Comparison of ENCODE assay signal across 26 mouse cellular contexts in genomic region chr5:29665391-29665790, GRCm38 (mm10).
"Had no signal": no experiment of that assay in that cellular context is flagged by ENCODE, and none has a peak within 500 bp of the region (broad histone marks: within the 10 kb centered on the region; RNA-seq: fewer than 3 reads in every experiment).

No protein-coding gene starts in this region.

- H3K4me2 ChIP-seq: embryonic facial prominence, embryonic 12.5 days; embryonic facial prominence, embryonic 13.5 days; embryonic facial prominence, embryonic 15.5 days; forebrain, embryonic 12.5 days; forebrain, embryonic 13.5 days; forebrain, embryonic 15.5 days had no signal

- H3K9me3 ChIP-seq: embryonic facial prominence, embryonic 10.5 days; embryonic facial prominence, embryonic 12.5 days; embryonic facial prominence, embryonic 13.5 days; embryonic facial prominence, embryonic 15.5 days; forebrain, embryonic 10.5 days; forebrain, embryonic 12.5 days; forebrain, embryonic 13.5 days; forebrain, embryonic 15.5 days had no signal

- H3K4me3 ChIP-seq: embryonic facial prominence, embryonic 10.5 days; embryonic facial prominence, embryonic 12.5 days; embryonic facial prominence, embryonic 13.5 days; embryonic facial prominence, embryonic 15.5 days; erythroblast, embryonic 14.5 days; forebrain, embryonic 10.5 days; forebrain, embryonic 12.5 days; forebrain, embryonic 13.5 days; forebrain, embryonic 15.5 days; gastrocnemius, adult 2 months; heart, adult 2 months had no signal

- H3K27me3 ChIP-seq: embryonic facial prominence, embryonic 12.5 days; embryonic facial prominence, embryonic 13.5 days; embryonic facial prominence, embryonic 15.5 days; forebrain, embryonic 12.5 days; forebrain, embryonic 13.5 days; forebrain, embryonic 15.5 days had no signal

- H3K9ac ChIP-seq: embryonic facial prominence, embryonic 12.5 days; embryonic facial prominence, embryonic 13.5 days; embryonic facial prominence, embryonic 15.5 days; forebrain, embryonic 12.5 days; forebrain, embryonic 13.5 days; forebrain, embryonic 15.5 days; forebrain, postnatal 0 days had no signal

- ATAC-seq: forebrain, embryonic 13.5 days; forebrain, embryonic 14.5 days; forebrain, embryonic 15.5 days; forebrain, embryonic 16.5 days; forebrain, postnatal 0 days had no signal

- DNase-seq: cerebellum, adult 8-10 months; cerebellum, adult 9-10 months; cerebellum, adult 9-11 months; cerebellum, postnatal 10 days; cerebellum, postnatal 14 days; cerebellum, postnatal 25 days; embryo, embryonic 11 days; forebrain, postnatal 0 days; gastrocnemius, adult 2 months; gastrocnemius, postnatal 10 days; gastrocnemius, postnatal 14 days; gastrocnemius, postnatal 25 days; gastrocnemius, postnatal 36 days; heart, adult 18-20 months; heart, adult 2 months had no signal

- H3K4me1 ChIP-seq: embryonic facial prominence, embryonic 10.5 days; embryonic facial prominence, embryonic 12.5 days; embryonic facial prominence, embryonic 13.5 days; embryonic facial prominence, embryonic 15.5 days; forebrain, embryonic 10.5 days; forebrain, embryonic 12.5 days; forebrain, embryonic 13.5 days; forebrain, embryonic 15.5 days had no signal

- H3K27ac ChIP-seq: embryonic facial prominence, embryonic 10.5 days; embryonic facial prominence, embryonic 12.5 days; embryonic facial prominence, embryonic 13.5 days; embryonic facial prominence, embryonic 15.5 days; forebrain, embryonic 10.5 days; forebrain, embryonic 12.5 days; forebrain, embryonic 13.5 days; forebrain, embryonic 15.5 days; gastrocnemius, adult 2 months; heart, adult 2 months had no signal
